Mouse (Mus musculus): ENCODE measurements around the gene Stxbp6. TPM values are rescaled to one million over a fixed set of nuclear protein-coding genes. Genes with fewer than 3 reads are reported as not detected.

The Stxbp6 gene
- not detected for polyA plus RNA-seq (2017; shearing (Covaris generic))

DNA sequence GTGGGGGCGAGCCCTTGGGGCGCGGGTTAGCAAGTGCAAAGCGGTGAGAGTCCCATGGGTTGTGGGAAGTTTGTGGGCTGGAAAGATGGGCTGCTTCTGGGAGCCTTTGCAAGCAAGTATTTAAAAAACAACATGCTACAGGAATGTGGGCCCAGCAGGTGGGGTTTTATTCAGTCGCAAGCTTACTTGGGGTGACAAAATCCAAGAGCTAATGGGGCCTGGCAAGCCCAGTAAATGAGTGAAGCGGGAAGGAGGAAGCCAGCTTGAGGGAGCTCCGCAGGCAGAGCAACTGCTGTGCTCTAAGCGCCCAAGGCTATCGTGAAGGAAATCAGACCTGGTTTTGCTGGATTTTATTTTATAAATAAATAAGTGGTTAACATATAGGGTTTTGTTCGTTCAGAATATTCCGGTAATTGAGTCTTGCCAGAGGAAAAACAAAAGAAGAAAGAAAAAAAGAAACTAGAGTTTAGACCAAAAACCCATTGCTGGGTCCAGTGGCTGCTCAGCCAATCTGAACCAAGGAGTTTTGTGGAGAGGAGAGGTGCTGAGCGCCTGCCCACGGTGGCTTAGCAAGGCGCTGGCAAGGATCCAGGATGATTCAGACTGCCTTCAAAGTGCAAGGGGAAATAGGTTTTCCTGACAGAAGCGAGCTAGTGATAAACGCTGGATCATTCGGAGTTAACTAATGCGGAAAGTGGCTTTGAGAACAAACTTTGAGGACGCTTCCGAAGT, at the start of gene Stxbp6:
Gene Stxbp6 (minus strand): TSS at position 99 of the 732 bp plus-strand sequence.

